Mouse (Mus musculus) testis, adult 2 months (tissue): ENCODE results near the gene Robo2.

Source experiments
- CTCF ChIP-seq: fragments of 200-500 bp; IDR thresholded peaks from 2 replicates; pipeline ENCODE4 v1.5.1; 2012; ENCODE audit warnings: low read depth, mild to moderate bottlenecking, inconsistent platforms, low read length, moderate library complexity; ENCODE audit not compliant: control insufficient read depth, insufficient read depth, insufficient replicate concordance
- POLR2A ChIP-seq: fragments of 200-500 bp; IDR thresholded peaks from 2 replicates; pipeline ENCODE4 v1.6.1; 2012; ENCODE audit warnings: low read depth, mild to moderate bottlenecking, inconsistent platforms, low read length, moderate library complexity; ENCODE audit not compliant: control insufficient read depth

DNA sequence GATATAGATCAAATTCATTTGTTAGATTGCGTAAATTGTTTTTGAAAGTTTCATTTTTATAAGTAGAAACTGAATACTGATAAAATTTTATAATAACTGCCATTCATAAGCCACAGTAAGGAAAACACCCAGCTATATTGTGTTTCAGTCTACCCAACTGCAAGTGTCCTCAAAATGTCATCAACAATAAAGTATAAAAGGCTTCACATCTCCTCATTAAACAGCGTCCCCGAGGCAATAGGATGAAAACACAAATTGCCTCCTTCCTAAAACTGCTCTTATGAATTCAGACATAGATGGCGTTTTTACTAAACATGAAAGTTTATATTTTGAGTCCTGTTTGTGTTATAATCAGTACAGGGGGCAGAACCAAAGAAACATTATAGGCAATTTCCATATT, 249.6 kb downstream of the Robo2 start:
- TF ChIP-seq CTCF (no peak), POLR2A (no peak)
